ENCODE assay signal across 9 mouse cellular contexts in the genomic region with DNA sequence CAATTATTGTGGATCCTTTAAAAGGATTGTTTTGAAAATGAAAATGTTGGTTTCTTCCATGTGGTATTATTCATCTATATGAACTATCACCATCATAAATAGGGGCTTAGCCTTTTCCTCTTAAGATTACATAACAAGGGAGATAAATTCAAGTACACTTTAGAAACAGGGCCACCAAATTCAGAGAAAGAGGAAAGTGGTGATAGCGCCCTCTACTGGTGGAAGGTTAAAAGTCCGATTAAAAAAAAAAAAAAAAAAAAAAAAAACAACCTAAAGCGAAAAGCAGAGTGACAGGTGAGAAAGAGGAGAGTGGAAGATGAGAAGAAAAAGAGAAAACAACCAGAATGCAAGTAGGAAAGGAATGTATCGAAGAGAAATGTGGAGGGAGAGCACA.
DNase-seq lines count a peak whose midpoint lies in the region; ATAC-seq lines count a peak whose summit lies in the region.
"Had no signal": no experiment of that assay in that cellular context is flagged by ENCODE, and none has a peak within 500 bp of the region (broad histone marks: within the 10 kb centered on the region; RNA-seq: fewer than 3 reads in every experiment).

No protein-coding gene starts in this region.

- H3K27ac ChIP-seq in neural tube, embryonic 11.5 days (ENCODE audit: low read depth, low read length): no peak overlapping the region
- H3K27ac ChIP-seq in neural tube, embryonic 15.5 days (replicated peaks): no peak overlapping the region
- no peak overlapping the region for H3K27ac ChIP-seq in midbrain, embryonic 10.5 days (replicated peaks)
- H3K27ac ChIP-seq: macrophage had no signal

- 11% methylated on average over 4 of the region's 4 CpGs for WGBS in neural tube, embryonic 11.5 days
- WGBS in neural tube, embryonic 15.5 days: 11% methylated on average over 4 of the region's 4 CpGs
- WGBS in midbrain, embryonic 10.5 days: 9% methylated on average over 4 of the region's 4 CpGs

- no peak for ATAC-seq in neural tube, embryonic 11.5 days (ENCODE audit: insufficient read depth, low FRiP score, low TSS enrichment)
- ATAC-seq in neural tube, embryonic 15.5 days (ENCODE audit: low FRiP score): no peak

- H3K27me3 ChIP-seq in neural tube, embryonic 11.5 days (ENCODE audit: control insufficient read depth, insufficient read depth, low read length): no peaks in the 10 kb centered on the region
- H3K27me3 ChIP-seq in megakaryocyte, embryonic 14.5 days (replicated peaks): peaks cover 8% of the 10 kb centered on the region
- H3K27me3 ChIP-seq in neural tube, embryonic 15.5 days (replicated peaks): no peaks in the 10 kb centered on the region
- no peaks in the 10 kb centered on the region for H3K27me3 ChIP-seq in midbrain, embryonic 10.5 days (ENCODE audit: low read depth, poor library complexity, severe bottlenecking)

- H3K4me2 ChIP-seq in neural tube, embryonic 11.5 days (ENCODE audit: low read depth): no peak overlapping the region
- no peak overlapping the region for H3K4me2 ChIP-seq in neural tube, embryonic 15.5 days

- DNase-seq in gastrocnemius, adult 18-20 months (ENCODE audit: low spot score): peak; percentile 35
- DNase-seq in gastrocnemius, adult 8-10 months (ENCODE audit: low spot score in 2 of 2): no peak
- peak; percentile 45 for DNase-seq in neural tube, embryonic 11.5 days (ENCODE audit: low spot score)
- DNase-seq in neural tube, embryonic 10.5 days (ENCODE audit: extremely low spot score, low spot score): no peak
- DNase-seq in cerebellum, adult 18-20 months: peak; percentile 31 to 63
- no peak for DNase-seq in midbrain, embryonic 10.5 days (ENCODE audit: low spot score)

- 0 out of 2 replicates have a peak, but pooled peaks cover 3% of the 10 kb centered on the region for H3K4me1 ChIP-seq in neural tube, embryonic 11.5 days (ENCODE audit: control insufficient read depth, insufficient read depth, low read length)
- peaks cover 51% of the 10 kb centered on the region for H3K4me1 ChIP-seq in megakaryocyte, embryonic 14.5 days
- peaks cover 8% of the 10 kb centered on the region for H3K4me1 ChIP-seq in neural tube, embryonic 15.5 days
- peaks cover 8% of the 10 kb centered on the region for H3K4me1 ChIP-seq in midbrain, embryonic 10.5 days

- H3K9me3 ChIP-seq in neural tube, embryonic 11.5 days (ENCODE audit: control insufficient read depth, low read length): no peaks in the 10 kb centered on the region
- peaks cover 18% of the 10 kb centered on the region for H3K9me3 ChIP-seq in megakaryocyte, embryonic 14.5 days
- no peaks in the 10 kb centered on the region for H3K9me3 ChIP-seq in neural tube, embryonic 15.5 days (replicated peaks)
- H3K9me3 ChIP-seq in midbrain, embryonic 10.5 days (replicated peaks): no peaks in the 10 kb centered on the region

- no peak overlapping the region for H3K4me3 ChIP-seq in neural tube, embryonic 11.5 days (ENCODE audit: low read depth, low read length)
- peak overlapping the region; percentile 64 for H3K4me3 ChIP-seq in megakaryocyte, embryonic 14.5 days (replicated peaks)
- H3K4me3 ChIP-seq in neural tube, embryonic 15.5 days (replicated peaks): no peak overlapping the region
- no peak overlapping the region for H3K4me3 ChIP-seq in midbrain, embryonic 10.5 days

- no peaks in the 10 kb centered on the region for H3K36me3 ChIP-seq in neural tube, embryonic 11.5 days (ENCODE audit: control insufficient read depth, insufficient read depth, low read length)
- H3K36me3 ChIP-seq in megakaryocyte, embryonic 14.5 days (replicated peaks; ENCODE audit: low read length): no peaks in the 10 kb centered on the region
- no peaks in the 10 kb centered on the region for H3K36me3 ChIP-seq in neural tube, embryonic 15.5 days
- no peaks in the 10 kb centered on the region for H3K36me3 ChIP-seq in midbrain, embryonic 10.5 days

- H3K9ac ChIP-seq in neural tube, embryonic 11.5 days (ENCODE audit: low read length): no peak overlapping the region
- H3K9ac ChIP-seq in neural tube, embryonic 15.5 days (replicated peaks): no peak overlapping the region

Comparison
In these comparisons a context has a peak if more than half of its experiments do, and no peak if none do; other contexts are left out.
1. DNase-seq: peak in gastrocnemius, adult 18-20 months (single experiment), neural tube, embryonic 11.5 days (single experiment) and cerebellum, adult 18-20 months (2 of 2); none in gastrocnemius, adult 8-10 months (0 of 2), neural tube, embryonic 10.5 days (single experiment) and midbrain, embryonic 10.5 days (single experiment).